Mouse (Mus musculus): Measurements from ENCODE around the gene Lrp8. TPM values are rescaled to one million over a fixed set of nuclear protein-coding genes. Genes with fewer than 3 reads are reported as not detected.

Lrp8 gene
- polyA plus RNA-seq, 1 experiment: 3.2 TPM

DNA sequence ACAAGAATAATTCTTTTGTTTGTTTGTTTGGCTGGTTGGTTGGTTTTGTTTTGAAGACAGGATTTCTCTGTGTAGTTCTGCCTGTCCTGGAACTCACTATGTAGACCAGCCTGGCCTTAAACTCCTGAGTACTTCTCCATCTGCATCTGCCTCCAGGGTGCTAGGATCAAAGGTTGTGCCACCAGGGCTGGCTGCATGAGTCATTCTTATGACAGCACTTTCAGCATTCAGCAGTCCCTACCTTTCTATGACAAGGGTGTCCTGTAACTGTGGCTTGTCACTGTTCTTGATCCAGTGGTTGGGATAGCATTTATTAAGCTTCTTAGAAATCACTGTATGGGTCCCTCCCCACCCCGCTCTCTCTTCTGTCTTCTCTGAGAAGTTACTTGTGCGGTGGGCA, 38.5 kb upstream of the Lrp8 start:
- Histone ChIP-seq H3K79me2 (ENCODE audit: control insufficient read depth, insufficient read depth) (no peaks in the 10 kb centered on the region), H3K27me3 (ENCODE audit: control insufficient read depth, insufficient read depth, insufficient read length) (peaks cover 29% of the 10 kb centered on the region), H3K4me2 (ENCODE audit: low read depth) (no peak overlapping the region), H3ac (ENCODE audit: control insufficient read depth, insufficient read length) (no peak overlapping the region), H3K4me3 (no peak overlapping the region), H3K36me3 (ENCODE audit: control insufficient read depth, insufficient read depth) (no peaks in the 10 kb centered on the region)
- TF ChIP-seq CEBPB (IDR thresholded peaks at IDR 0.05; ENCODE audit: insufficient read depth, poor library complexity, severe bottlenecking) (no peak), TCF3 (IDR thresholded peaks at IDR 0.05; ENCODE audit: insufficient read length, low read depth) (no peak), USF1 (IDR thresholded peaks at IDR 0.05; ENCODE audit: low read depth) (no peak), E2F4 (IDR thresholded peaks at IDR 0.05; ENCODE audit: insufficient read depth) (no peak), POLR2A (IDR thresholded peaks at IDR 0.05; ENCODE audit: insufficient read length, low read depth) (no peak), MYOD1 (IDR thresholded peaks at IDR 0.05; ENCODE audit: control insufficient read depth in 1 of 3, insufficient read length in 2 of 3, low read depth in 2 of 3) (no peak)

DNA sequence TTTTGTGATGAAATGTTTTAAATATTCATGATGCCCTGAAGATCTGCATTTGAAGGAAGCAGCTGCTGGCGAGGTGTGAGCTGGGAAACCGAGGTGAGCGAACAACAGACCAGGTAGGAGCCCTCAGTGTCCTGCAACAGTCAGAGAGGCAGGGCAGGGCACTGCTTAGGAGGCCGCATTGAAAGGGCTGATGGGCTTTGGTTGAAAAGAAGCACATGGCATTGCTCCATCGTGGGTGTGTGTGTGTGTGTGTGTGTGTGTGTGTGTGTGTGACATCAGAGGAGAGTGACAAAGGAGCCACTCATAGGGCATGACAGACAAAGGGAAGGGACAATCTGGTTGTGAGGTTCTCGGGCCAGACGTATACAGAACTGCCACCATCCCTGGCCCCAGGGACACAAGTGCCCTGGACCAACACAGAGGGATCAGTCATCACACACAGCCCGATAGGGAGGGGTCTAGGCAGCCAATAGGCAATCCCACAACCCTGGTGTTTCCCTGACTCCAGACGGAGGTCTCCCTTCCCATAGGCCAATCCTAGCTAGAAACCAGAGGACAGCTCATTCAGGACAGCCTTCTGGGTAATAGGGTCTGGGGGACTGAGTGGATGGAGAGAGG, 36.8 kb upstream of the Lrp8 start:
- no peak overlapping the region for H3ac ChIP-seq (ENCODE audit: control insufficient read depth, insufficient read length)
- peaks cover 30% of the 10 kb centered on the region for H3K27me3 ChIP-seq (ENCODE audit: control insufficient read depth, insufficient read depth, insufficient read length)
- no peaks in the 10 kb centered on the region for H3K36me3 ChIP-seq (ENCODE audit: control insufficient read depth, insufficient read depth)
- H3K4me3 ChIP-seq: no peak overlapping the region
- TF ChIP-seq E2F4 (IDR thresholded peaks at IDR 0.05; ENCODE audit: insufficient read depth) (no peak), CEBPB (IDR thresholded peaks at IDR 0.05; ENCODE audit: insufficient read depth, poor library complexity, severe bottlenecking) (no peak), TCF3 (IDR thresholded peaks at IDR 0.05; ENCODE audit: insufficient read length, low read depth) (no peak), REST (IDR thresholded peaks at IDR 0.05; ENCODE audit: insufficient read depth, insufficient read length) (no peak), SRF (IDR thresholded peaks at IDR 0.05; ENCODE audit: control insufficient read depth, insufficient read length, low read depth) (no peak), POLR2A (IDR thresholded peaks at IDR 0.05; ENCODE audit: insufficient read length, low read depth) (no peak), MAX (IDR thresholded peaks at IDR 0.05; ENCODE audit: low read depth) (no peak), POLR2AphosphoS2 (IDR thresholded peaks at IDR 0.05; ENCODE audit: insufficient read length, low read depth) (no peak), MYOD1 (IDR thresholded peaks at IDR 0.05; ENCODE audit: control insufficient read depth in 1 of 3, insufficient read length in 2 of 3, low read depth in 2 of 3) (no peak), MYOG (IDR thresholded peaks at IDR 0.05; ENCODE audit: control insufficient read depth in 1 of 3, insufficient read depth in 1 of 3, insufficient read length in 2 of 3, low read depth in 2 of 3) (no peak), USF1 (IDR thresholded peaks at IDR 0.05; ENCODE audit: low read depth) (no peak), TCF12 (IDR thresholded peaks at IDR 0.05; ENCODE audit: insufficient read depth, poor library complexity, severe bottlenecking) (no peak)
- H3K79me2 ChIP-seq (ENCODE audit: control insufficient read depth, insufficient read depth): no peaks in the 10 kb centered on the region
- no peak overlapping the region for H3K4me2 ChIP-seq (ENCODE audit: low read depth)

GRCm38 (mm10) chr4:107766182-107766581, 35.9 kb upstream of the Lrp8 start:
- no peak for TF ChIP-seq TCF12 (IDR thresholded peaks at IDR 0.05; ENCODE audit: insufficient read depth, poor library complexity, severe bottlenecking)
- TF ChIP-seq USF1 (IDR thresholded peaks at IDR 0.05; ENCODE audit: low read depth): no peak
- no peak for TF ChIP-seq MAX (IDR thresholded peaks at IDR 0.05; ENCODE audit: low read depth)
- no peak for TF ChIP-seq POLR2A (IDR thresholded peaks at IDR 0.05; ENCODE audit: insufficient read length, low read depth)
- no peak for TF ChIP-seq MYOD1 (IDR thresholded peaks at IDR 0.05; ENCODE audit: control insufficient read depth in 1 of 3, insufficient read length in 2 of 3, low read depth in 2 of 3)
- TF ChIP-seq SRF (IDR thresholded peaks at IDR 0.05; ENCODE audit: control insufficient read depth, insufficient read length, low read depth): no peak
- TF ChIP-seq MYOG (IDR thresholded peaks at IDR 0.05; ENCODE audit: control insufficient read depth in 1 of 3, insufficient read depth in 1 of 3, insufficient read length in 2 of 3, low read depth in 2 of 3): no peak
- TF ChIP-seq REST (IDR thresholded peaks at IDR 0.05; ENCODE audit: insufficient read depth, insufficient read length): no peak
- no peak for TF ChIP-seq E2F4 (IDR thresholded peaks at IDR 0.05; ENCODE audit: insufficient read depth)
- no peak for TF ChIP-seq CEBPB (IDR thresholded peaks at IDR 0.05; ENCODE audit: insufficient read depth, poor library complexity, severe bottlenecking)
- TF ChIP-seq TCF3 (IDR thresholded peaks at IDR 0.05; ENCODE audit: insufficient read length, low read depth): no peak
- no peak for TF ChIP-seq POLR2AphosphoS2 (IDR thresholded peaks at IDR 0.05; ENCODE audit: insufficient read length, low read depth)
- no peak overlapping the region for H3K4me3 ChIP-seq
- peaks cover 21% of the 10 kb centered on the region for H3K27me3 ChIP-seq (ENCODE audit: control insufficient read depth, insufficient read depth, insufficient read length)
- no peaks in the 10 kb centered on the region for H3K79me2 ChIP-seq (ENCODE audit: control insufficient read depth, insufficient read depth)
- H3K4me2 ChIP-seq (ENCODE audit: low read depth): no peak overlapping the region
- H3K36me3 ChIP-seq (ENCODE audit: control insufficient read depth, insufficient read depth): no peaks in the 10 kb centered on the region
- no peak overlapping the region for H3ac ChIP-seq (ENCODE audit: control insufficient read depth, insufficient read length)

DNA sequence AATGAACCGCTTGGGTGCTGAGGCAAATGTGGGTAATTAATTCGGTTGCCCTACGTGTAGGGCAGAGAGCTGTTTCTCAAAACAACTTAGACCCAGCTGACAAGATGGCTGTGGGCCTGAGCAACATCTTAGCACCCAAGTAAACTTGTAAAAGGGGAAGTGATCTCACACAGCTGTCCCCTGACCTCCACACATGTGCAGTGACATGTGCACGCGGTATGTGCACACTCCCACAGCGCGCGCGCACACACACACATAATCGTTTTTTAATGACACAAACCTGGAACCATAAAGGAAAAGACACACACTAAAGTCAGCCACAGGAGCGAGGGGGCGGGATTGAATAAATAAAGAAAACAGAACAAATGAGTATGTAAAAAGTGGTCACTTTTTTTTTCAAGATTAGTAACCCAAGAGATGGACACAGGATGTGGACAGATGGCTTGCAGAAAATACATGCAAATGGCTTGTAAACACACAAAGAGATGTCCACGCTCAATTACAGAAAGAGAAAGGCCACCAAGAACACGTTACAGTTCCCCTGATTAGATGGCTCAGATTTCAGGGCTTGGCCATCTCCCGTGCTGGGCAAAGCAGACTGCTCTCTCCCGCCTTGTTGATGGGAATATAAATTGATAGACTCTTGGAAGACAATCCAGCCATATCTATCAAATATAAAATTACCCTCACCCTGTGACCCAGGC, 29.8 kb upstream of the Lrp8 start:
- Histone ChIP-seq H3K27me3 (ENCODE audit: control insufficient read depth, insufficient read depth, insufficient read length) (peaks cover 9% of the 10 kb centered on the region), H3K4me3 (no peak overlapping the region), H3ac (ENCODE audit: control insufficient read depth, insufficient read length) (no peak overlapping the region), H3K36me3 (ENCODE audit: control insufficient read depth, insufficient read depth) (no peaks in the 10 kb centered on the region), H3K4me2 (ENCODE audit: low read depth) (no peak overlapping the region), H3K79me2 (ENCODE audit: control insufficient read depth, insufficient read depth) (no peaks in the 10 kb centered on the region)
- TF ChIP-seq CEBPB (IDR thresholded peaks at IDR 0.05; ENCODE audit: insufficient read depth, poor library complexity, severe bottlenecking) (no peak), REST (IDR thresholded peaks at IDR 0.05; ENCODE audit: insufficient read depth, insufficient read length) (no peak), POLR2A (IDR thresholded peaks at IDR 0.05; ENCODE audit: insufficient read length, low read depth) (no peak), MAX (IDR thresholded peaks at IDR 0.05; ENCODE audit: low read depth) (no peak), SRF (IDR thresholded peaks at IDR 0.05; ENCODE audit: control insufficient read depth, insufficient read length, low read depth) (no peak), TCF3 (IDR thresholded peaks at IDR 0.05; ENCODE audit: insufficient read length, low read depth) (no peak), E2F4 (IDR thresholded peaks at IDR 0.05; ENCODE audit: insufficient read depth) (no peak), MYOD1 (IDR thresholded peaks at IDR 0.05; ENCODE audit: control insufficient read depth in 1 of 3, insufficient read length in 2 of 3, low read depth in 2 of 3) (no peak), MYOG (IDR thresholded peaks at IDR 0.05; ENCODE audit: control insufficient read depth in 1 of 3, insufficient read depth in 1 of 3, insufficient read length in 2 of 3, low read depth in 2 of 3) (no peak), POLR2AphosphoS2 (IDR thresholded peaks at IDR 0.05; ENCODE audit: insufficient read length, low read depth) (no peak), TCF12 (IDR thresholded peaks at IDR 0.05; ENCODE audit: insufficient read depth, poor library complexity, severe bottlenecking) (no peak), USF1 (IDR thresholded peaks at IDR 0.05; ENCODE audit: low read depth) (no peak)
